Mouse (Mus musculus) myocyte (in vitro differentiated cells): ENCODE data around the gene Cfb.

ENCODE experiments used
- CEBPB ChIP-seq: IDR thresholded peaks from 2 replicates; pipeline ENCODE4 v1.6.1; 2011; ENCODE audit warnings: mild to moderate bottlenecking, moderate library complexity; ENCODE audit not compliant: poor library complexity, insufficient read depth, severe bottlenecking
- E2F4 ChIP-seq: IDR thresholded peaks from one replicate; pipeline ENCODE4 v1.6.1; 2011; ENCODE audit warnings: mild to moderate bottlenecking, control low read depth, moderate library complexity; ENCODE audit not compliant: insufficient read depth
- MAX ChIP-seq: IDR thresholded peaks from one replicate; pipeline ENCODE4 v1.6.1; 2011; ENCODE audit warnings: low read depth, mild to moderate bottlenecking, control low read depth
- MYOD1 ChIP-seq, 3 experiments: IDR thresholded peaks; one replicate each; pipeline ENCODE4 v1.6.1; 2011; ENCODE audit warnings: control low read depth in 2 of 3, low read depth in 2 of 3, mild to moderate bottlenecking in 2 of 3, moderate library complexity in 1 of 3; ENCODE audit not compliant: insufficient read length in 2 of 3, control insufficient read depth in 1 of 3
- MYOG ChIP-seq, 3 experiments: IDR thresholded peaks; one replicate each; pipeline ENCODE4 v1.6.1; 2011; ENCODE audit warnings: control low read depth in 2 of 3, low read depth in 2 of 3, mild to moderate bottlenecking in 2 of 3; ENCODE audit not compliant: insufficient read length in 2 of 3, control insufficient read depth in 1 of 3, insufficient read depth in 1 of 3
- POLR2A ChIP-seq: IDR thresholded peaks from one replicate; pipeline ENCODE4 v1.6.1; 2011; ENCODE audit warnings: low read depth, mild to moderate bottlenecking, control low read depth, moderate library complexity; ENCODE audit not compliant: insufficient read length
- POLR2AphosphoS2 ChIP-seq: IDR thresholded peaks from one replicate; pipeline ENCODE4 v1.6.1; 2011; ENCODE audit warnings: low read depth, control low read depth; ENCODE audit not compliant: insufficient read length
- REST ChIP-seq: IDR thresholded peaks from one replicate; pipeline ENCODE4 v1.6.1; 2011; ENCODE audit warnings: mild to moderate bottlenecking, control low read depth, moderate library complexity; ENCODE audit not compliant: insufficient read depth, insufficient read length
- TCF12 ChIP-seq: IDR thresholded peaks from one replicate; pipeline ENCODE4 v1.6.1; 2011; ENCODE audit warnings: mild to moderate bottlenecking, control low read depth; ENCODE audit not compliant: poor library complexity, insufficient read depth, severe bottlenecking
- TCF3 ChIP-seq: IDR thresholded peaks from one replicate; pipeline ENCODE4 v1.6.1; 2011; ENCODE audit warnings: low read depth, control low read depth; ENCODE audit not compliant: insufficient read length

DNA sequence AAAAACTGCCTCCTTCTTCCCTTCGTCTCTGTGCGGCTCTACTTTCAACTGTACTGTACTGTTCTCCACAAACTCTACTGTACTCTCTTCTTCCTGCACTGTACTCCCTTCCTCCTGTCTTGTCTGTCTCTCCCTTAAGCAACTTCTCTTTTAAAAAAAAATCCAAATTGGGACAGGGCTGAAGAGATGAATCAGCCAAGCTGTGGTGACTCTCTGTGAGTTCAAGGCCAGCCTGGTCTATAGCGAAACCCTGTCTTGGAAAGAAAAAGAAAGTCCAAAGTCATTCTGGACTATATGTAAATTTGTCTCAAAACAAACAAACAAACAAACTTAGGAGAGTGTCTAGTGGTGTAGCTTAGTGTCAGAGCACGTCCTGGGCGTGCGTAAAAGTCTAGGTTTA is 12.0 kb upstream of the Cfb start:
- TF ChIP-seq E2F4: no peak
- no peak for TF ChIP-seq MAX
- no peak for TF ChIP-seq POLR2A
- TF ChIP-seq POLR2AphosphoS2: no peak
- TF ChIP-seq MYOD1 (IDR thresholded peaks at IDR 0.05; ENCODE audit: control insufficient read depth in 1 of 3, insufficient read length in 2 of 3, low read depth in 2 of 3): no peak
- no peak for TF ChIP-seq TCF12
- TF ChIP-seq CEBPB: no peak
- TF ChIP-seq REST: no peak
- TF ChIP-seq MYOG (IDR thresholded peaks at IDR 0.05; ENCODE audit: control insufficient read depth in 1 of 3, insufficient read depth in 1 of 3, insufficient read length in 2 of 3, low read depth in 2 of 3): no peak
- no peak for TF ChIP-seq TCF3
